Mouse (Mus musculus) myocyte (in vitro differentiated cells): ENCODE measurements at regions not wholly inside any gene's neighbourhood (a gene's known extent, or its start where the extent isn't known, plus 50 kb on each side); places are given as distances from the start of the nearest gene placed in this dataset.

Experiments
- H3K27me3 ChIP-seq: one replicate; pipeline ENCODE4 v1.6.1; 2011; ENCODE audit not compliant: control insufficient read depth, insufficient read depth, insufficient read length
- H3K36me3 ChIP-seq: one replicate; pipeline ENCODE4 v1.6.1; 2011; ENCODE audit not compliant: control insufficient read depth, insufficient read depth
- H3K4me2 ChIP-seq: one replicate; pipeline ENCODE4 v1.6.1; 2011; ENCODE audit warnings: low read depth, control low read depth
- H3K4me3 ChIP-seq: one replicate; pipeline ENCODE4 v1.5.1; 2011; ENCODE audit warnings: mild to moderate bottlenecking, control low read depth, moderate library complexity
- H3K79me2 ChIP-seq: one replicate; pipeline ENCODE4 v1.6.1; 2011; ENCODE audit not compliant: control insufficient read depth, insufficient read depth
- H3ac ChIP-seq: one replicate; pipeline ENCODE4 v1.6.1; 2011; ENCODE audit not compliant: control insufficient read depth, insufficient read length
- CEBPB ChIP-seq: IDR thresholded peaks from 2 replicates; pipeline ENCODE4 v1.6.1; 2011; ENCODE audit warnings: mild to moderate bottlenecking, moderate library complexity; ENCODE audit not compliant: poor library complexity, insufficient read depth, severe bottlenecking
- E2F4 ChIP-seq: IDR thresholded peaks from one replicate; pipeline ENCODE4 v1.6.1; 2011; ENCODE audit warnings: mild to moderate bottlenecking, control low read depth, moderate library complexity; ENCODE audit not compliant: insufficient read depth
- MAX ChIP-seq: IDR thresholded peaks from one replicate; pipeline ENCODE4 v1.6.1; 2011; ENCODE audit warnings: low read depth, mild to moderate bottlenecking, control low read depth
- MYOD1 ChIP-seq, 3 experiments: IDR thresholded peaks; one replicate each; pipeline ENCODE4 v1.6.1; 2011; ENCODE audit warnings: control low read depth in 2 of 3, low read depth in 2 of 3, mild to moderate bottlenecking in 2 of 3, moderate library complexity in 1 of 3; ENCODE audit not compliant: insufficient read length in 2 of 3, control insufficient read depth in 1 of 3
- MYOG ChIP-seq, 3 experiments: IDR thresholded peaks; one replicate each; pipeline ENCODE4 v1.6.1; 2011; ENCODE audit warnings: control low read depth in 2 of 3, low read depth in 2 of 3, mild to moderate bottlenecking in 2 of 3; ENCODE audit not compliant: insufficient read length in 2 of 3, control insufficient read depth in 1 of 3, insufficient read depth in 1 of 3
- POLR2A ChIP-seq: IDR thresholded peaks from one replicate; pipeline ENCODE4 v1.6.1; 2011; ENCODE audit warnings: low read depth, mild to moderate bottlenecking, control low read depth, moderate library complexity; ENCODE audit not compliant: insufficient read length
- POLR2AphosphoS2 ChIP-seq: IDR thresholded peaks from one replicate; pipeline ENCODE4 v1.6.1; 2011; ENCODE audit warnings: low read depth, control low read depth; ENCODE audit not compliant: insufficient read length
- REST ChIP-seq: IDR thresholded peaks from one replicate; pipeline ENCODE4 v1.6.1; 2011; ENCODE audit warnings: mild to moderate bottlenecking, control low read depth, moderate library complexity; ENCODE audit not compliant: insufficient read depth, insufficient read length
- SRF ChIP-seq: IDR thresholded peaks from one replicate; pipeline ENCODE4 v1.6.1; 2011; ENCODE audit warnings: low read depth; ENCODE audit not compliant: control insufficient read depth, insufficient read length
- TCF12 ChIP-seq: IDR thresholded peaks from one replicate; pipeline ENCODE4 v1.6.1; 2011; ENCODE audit warnings: mild to moderate bottlenecking, control low read depth; ENCODE audit not compliant: poor library complexity, insufficient read depth, severe bottlenecking
- TCF3 ChIP-seq: IDR thresholded peaks from one replicate; pipeline ENCODE4 v1.6.1; 2011; ENCODE audit warnings: low read depth, control low read depth; ENCODE audit not compliant: insufficient read length
- USF1 ChIP-seq: IDR thresholded peaks from one replicate; pipeline ENCODE4 v1.6.1; 2011; ENCODE audit warnings: low read depth, mild to moderate bottlenecking, control low read depth, moderate library complexity

GRCm38 (mm10) chr9:23580155-23580554 lies 357.3 kb downstream of the Bmper start:
- Histone ChIP-seq H3K36me3 (no peaks in the 10 kb centered on the region), H3K79me2 (no peaks in the 10 kb centered on the region), H3K4me3 (no peak overlapping the region)

GRCm38 (mm10) chr9:23581039-23581606 lies 358.2 kb downstream of the Bmper start:
- Histone ChIP-seq H3K4me2 (no peak overlapping the region), H3K27me3 (no peaks in the 10 kb centered on the region), H3K79me2 (no peaks in the 10 kb centered on the region), H3K4me3 (no peak overlapping the region), H3ac (no peak overlapping the region), H3K36me3 (no peaks in the 10 kb centered on the region)
- no peak for TF ChIP-seq SRF
- TF ChIP-seq TCF12: no peak
- no peak for TF ChIP-seq MYOG (IDR thresholded peaks at IDR 0.05; ENCODE audit: control insufficient read depth in 1 of 3, insufficient read depth in 1 of 3, insufficient read length in 2 of 3, low read depth in 2 of 3)
- no peak for TF ChIP-seq POLR2A
- no peak for TF ChIP-seq E2F4
- no peak for TF ChIP-seq TCF3
- no peak for TF ChIP-seq MAX
- no peak for TF ChIP-seq POLR2AphosphoS2
- no peak for TF ChIP-seq USF1
- TF ChIP-seq MYOD1 (IDR thresholded peaks at IDR 0.05; ENCODE audit: control insufficient read depth in 1 of 3, insufficient read length in 2 of 3, low read depth in 2 of 3): no peak
- no peak for TF ChIP-seq REST
- no peak for TF ChIP-seq CEBPB

More at GRCm38 (mm10) chr9:23580155-23580554, 357.3 kb downstream of the Bmper start:
- Histone ChIP-seq H3ac (no peak overlapping the region), H3K4me2 (no peak overlapping the region), H3K27me3 (no peaks in the 10 kb centered on the region)
- TF ChIP-seq CEBPB (peak; percentile 63; the same call in 1 of the 2 replicates), MYOG (IDR thresholded peaks at IDR 0.05; ENCODE audit: control insufficient read depth in 1 of 3, insufficient read depth in 1 of 3, insufficient read length in 2 of 3, low read depth in 2 of 3) (no peak)

GRCm38 (mm10) chr9:23584561-23584960 lies 361.7 kb downstream of the Bmper start:
- Histone ChIP-seq H3ac (no peak overlapping the region), H3K4me3 (no peak overlapping the region), H3K4me2 (no peak overlapping the region), H3K79me2 (no peaks in the 10 kb centered on the region), H3K36me3 (no peaks in the 10 kb centered on the region), H3K27me3 (no peaks in the 10 kb centered on the region)
- TF ChIP-seq MYOG (IDR thresholded peaks at IDR 0.05; ENCODE audit: control insufficient read depth in 1 of 3, insufficient read depth in 1 of 3, insufficient read length in 2 of 3, low read depth in 2 of 3) (no peak), POLR2AphosphoS2 (no peak)

- no peak overlapping the region for H3K4me3 ChIP-seq
- H3K4me2 ChIP-seq: no peak overlapping the region
- no peaks in the 10 kb centered on the region for H3K27me3 ChIP-seq
- H3ac ChIP-seq: no peak overlapping the region
- no peaks in the 10 kb centered on the region for H3K79me2 ChIP-seq
- no peaks in the 10 kb centered on the region for H3K36me3 ChIP-seq
- TF ChIP-seq CEBPB (no peak), SRF (no peak), E2F4 (no peak), TCF3 (no peak), MAX (no peak), POLR2AphosphoS2 (no peak), MYOD1 (IDR thresholded peaks at IDR 0.05; ENCODE audit: control insufficient read depth in 1 of 3, insufficient read length in 2 of 3, low read depth in 2 of 3) (no peak), MYOG (IDR thresholded peaks at IDR 0.05; ENCODE audit: control insufficient read depth in 1 of 3, insufficient read depth in 1 of 3, insufficient read length in 2 of 3, low read depth in 2 of 3) (no peak), REST (no peak), TCF12 (no peak), POLR2A (no peak), USF1 (no peak)
These were observed 366.1 kb downstream of the Bmper start for GRCm38 (mm10) chr9:23589024-23589423.

- H3K79me2 ChIP-seq: no peaks in the 10 kb centered on the region
- no peak overlapping the region for H3K4me2 ChIP-seq
- no peaks in the 10 kb centered on the region for H3K36me3 ChIP-seq
- H3K4me3 ChIP-seq: no peak overlapping the region
- H3ac ChIP-seq: no peak overlapping the region
- H3K27me3 ChIP-seq: no peaks in the 10 kb centered on the region
- no peak for TF ChIP-seq MAX
- no peak for TF ChIP-seq E2F4
- no peak for TF ChIP-seq MYOG (IDR thresholded peaks at IDR 0.05; ENCODE audit: control insufficient read depth in 1 of 3, insufficient read depth in 1 of 3, insufficient read length in 2 of 3, low read depth in 2 of 3)
- no peak for TF ChIP-seq POLR2A
- no peak for TF ChIP-seq CEBPB
- no peak for TF ChIP-seq POLR2AphosphoS2
- TF ChIP-seq TCF12: no peak
- no peak for TF ChIP-seq REST
- no peak for TF ChIP-seq SRF
- no peak for TF ChIP-seq TCF3
- no peak for TF ChIP-seq MYOD1 (IDR thresholded peaks at IDR 0.05; ENCODE audit: control insufficient read depth in 1 of 3, insufficient read length in 2 of 3, low read depth in 2 of 3)
These were observed 369.0 kb downstream of the Bmper start for GRCm38 (mm10) chr9:23591906-23592305.
